Mouse (Mus musculus): ENCODE measurements around the gene Zfp386. TPM values are rescaled to one million over a fixed set of nuclear protein-coding genes. Genes with fewer than 3 reads are reported as not detected.
"Not testable (repeated sequence)": the region's sequence is repeated elsewhere in the genome, so short reads cannot be mapped to it uniquely, and the experiment has no call there.

Zfp386 gene
- 51.2 and 52.6 TPM in 2 replicates for polyA plus RNA-seq (2014; fragmentation: Nextera tagmentation; extraction: Ambion mirVana)

- Histone ChIP-seq H3K36me3 (ENCODE audit: control insufficient read depth, insufficient read depth, low read length) (no peaks in the 10 kb centered on the region; the same call in 1 of the 2 replicates), H3K27ac (ENCODE audit: low read length) (peak within 1 kb of the TSS; percentile 94), H3K9me3 (ENCODE audit: control insufficient read depth, low read depth, low read length) (no peaks in the 10 kb centered on the region), H3K4me2 (replicated peaks; ENCODE audit: low read depth, low read length) (peak within 1 kb of the TSS; percentile 84), H3K27me3 (ENCODE audit: control insufficient read depth, insufficient read depth, low read length) (no peaks in the 10 kb centered on the region), H3K4me3 (ENCODE audit: low read depth, low read length) (peak within 1 kb of the TSS; percentile 82), H3K9ac (replicated peaks; ENCODE audit: low read depth, low read length) (peak within 1 kb of the TSS; percentile 77), H3K4me1 (ENCODE audit: control insufficient read depth, insufficient read depth, low read length) (peaks cover 15% of the 10 kb centered on the region; the same call in 1 of the 2 replicates)
- peak; percentile 99 for ATAC-seq (ENCODE audit: insufficient number of reproducible peaks, insufficient read depth, low FRiP score, low read depth)
- WGBS: under 1% methylated on average over 55 of the region's 55 CpGs
These were observed at the start of gene Zfp386 for GRCm38 (mm10) chr12:116047440-116048377. Zfp386 (plus strand) TSS chr12:116047724.

- not testable (repeated sequence) for H3K9ac ChIP-seq (replicated peaks; ENCODE audit: low read depth, low read length); H3K36me3 ChIP-seq (ENCODE audit: control insufficient read depth, insufficient read depth, low read length); ATAC-seq (ENCODE audit: insufficient number of reproducible peaks, insufficient read depth, low FRiP score, low read depth); H3K27ac ChIP-seq (ENCODE audit: low read length); H3K4me3 ChIP-seq (ENCODE audit: low read depth, low read length); H3K4me1 ChIP-seq (ENCODE audit: control insufficient read depth, insufficient read depth, low read length); H3K9me3 ChIP-seq (ENCODE audit: control insufficient read depth, low read depth, low read length); H3K4me2 ChIP-seq (replicated peaks; ENCODE audit: low read depth, low read length); H3K27me3 ChIP-seq (ENCODE audit: control insufficient read depth, insufficient read depth, low read length)
- WGBS: 76% methylated on average over 3 of the region's 3 CpGs
These were observed 47.7 kb upstream of the Zfp386 start for GRCm38 (mm10) chr12:115999784-116000183.

DNA sequence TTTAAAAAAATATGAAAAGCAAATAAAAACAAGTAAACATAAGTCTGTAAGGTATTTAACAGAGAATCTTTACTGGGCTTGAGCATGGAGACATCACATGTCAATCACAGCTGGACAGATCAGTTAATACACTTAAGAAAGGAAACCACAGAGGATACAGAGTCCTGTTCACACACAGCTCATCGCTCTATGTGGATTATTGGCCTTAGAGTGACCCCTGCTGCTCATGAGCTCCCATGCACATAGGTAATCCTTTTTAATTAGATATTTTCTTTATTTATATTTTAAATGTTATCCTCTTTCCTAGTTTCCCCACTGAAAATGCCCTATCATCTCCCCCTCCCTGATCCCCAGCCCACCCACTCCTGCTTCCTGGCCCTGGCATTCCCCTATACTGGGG, 44.6 kb upstream of the Zfp386 start:
- H3K27me3 ChIP-seq (ENCODE audit: control insufficient read depth, insufficient read depth, low read length); ATAC-seq (ENCODE audit: insufficient number of reproducible peaks, insufficient read depth, low FRiP score, low read depth): not testable (repeated sequence)
- 81% methylated on average over 1 of the region's 1 CpGs for WGBS

DNA sequence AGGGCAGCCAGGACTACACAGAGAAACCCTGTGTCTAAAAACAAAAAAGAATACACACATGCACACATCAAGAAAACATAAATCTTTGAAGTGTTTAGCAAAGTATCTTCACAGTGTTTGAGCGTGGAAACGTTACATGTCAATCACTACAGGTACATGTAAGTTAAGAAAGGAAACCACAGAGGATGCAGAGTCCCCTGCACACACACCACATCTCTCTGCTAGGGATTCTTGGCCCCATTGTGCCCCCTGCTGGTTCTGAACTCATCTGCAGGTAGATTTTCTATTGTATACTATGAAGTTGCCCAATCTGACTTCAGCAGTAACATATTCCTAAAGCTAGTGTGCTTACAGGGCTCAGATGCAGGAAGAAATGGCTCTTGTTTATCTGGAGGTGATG, 36.7 kb upstream of the Zfp386 start:
- H3K9ac ChIP-seq (replicated peaks; ENCODE audit: low read depth, low read length): no peak overlapping the region
- H3K4me2 ChIP-seq (replicated peaks; ENCODE audit: low read depth, low read length): no peak overlapping the region
- no peak overlapping the region for H3K27ac ChIP-seq (ENCODE audit: low read length)
- no peak overlapping the region for H3K4me3 ChIP-seq (ENCODE audit: low read depth, low read length)
- 85% methylated on average over 2 of the region's 2 CpGs for WGBS
- no peaks in the 10 kb centered on the region for H3K27me3 ChIP-seq (ENCODE audit: control insufficient read depth, insufficient read depth, low read length)
- no peaks in the 10 kb centered on the region for H3K36me3 ChIP-seq (ENCODE audit: control insufficient read depth, insufficient read depth, low read length)
- H3K4me1 ChIP-seq (ENCODE audit: control insufficient read depth, insufficient read depth, low read length): no peaks in the 10 kb centered on the region
- ATAC-seq (ENCODE audit: insufficient number of reproducible peaks, insufficient read depth, low FRiP score, low read depth): no peak
- H3K9me3 ChIP-seq (ENCODE audit: control insufficient read depth, low read depth, low read length): no peaks in the 10 kb centered on the region

More for the DNA sequence above, 44.6 kb upstream of the Zfp386 start:
- H3K9me3 ChIP-seq (ENCODE audit: control insufficient read depth, low read depth, low read length); H3K9ac ChIP-seq (replicated peaks; ENCODE audit: low read depth, low read length); H3K4me3 ChIP-seq (ENCODE audit: low read depth, low read length); H3K27ac ChIP-seq (ENCODE audit: low read length); H3K36me3 ChIP-seq (ENCODE audit: control insufficient read depth, insufficient read depth, low read length); H3K4me1 ChIP-seq (ENCODE audit: control insufficient read depth, insufficient read depth, low read length); H3K4me2 ChIP-seq (replicated peaks; ENCODE audit: low read depth, low read length): not testable (repeated sequence)

GRCm38 (mm10) chr12:116028095-116028494, 19.4 kb upstream of the Zfp386 start:
- WGBS: 50% methylated on average over 2 of the region's 2 CpGs

GRCm38 (mm10) chr12:116035346-116035745, 12.2 kb upstream of the Zfp386 start:
- Histone ChIP-seq H3K27ac (ENCODE audit: low read length) (no peak overlapping the region), H3K36me3 (ENCODE audit: control insufficient read depth, insufficient read depth, low read length) (no peaks in the 10 kb centered on the region), H3K4me2 (replicated peaks; ENCODE audit: low read depth, low read length) (no peak overlapping the region), H3K27me3 (ENCODE audit: control insufficient read depth, insufficient read depth, low read length) (no peaks in the 10 kb centered on the region), H3K9ac (replicated peaks; ENCODE audit: low read depth, low read length) (no peak overlapping the region), H3K4me1 (ENCODE audit: control insufficient read depth, insufficient read depth, low read length) (no peaks in the 10 kb centered on the region), H3K4me3 (ENCODE audit: low read depth, low read length) (no peak overlapping the region), H3K9me3 (ENCODE audit: control insufficient read depth, low read depth, low read length) (no peaks in the 10 kb centered on the region)
- 69% methylated on average over 5 of the region's 5 CpGs for WGBS
- ATAC-seq (ENCODE audit: insufficient number of reproducible peaks, insufficient read depth, low FRiP score, low read depth): no peak

More at GRCm38 (mm10) chr12:116028095-116028494, 19.4 kb upstream of the Zfp386 start:
- Histone ChIP-seq H3K4me3 (ENCODE audit: low read depth, low read length) (no peak overlapping the region), H3K36me3 (ENCODE audit: control insufficient read depth, insufficient read depth, low read length) (no peaks in the 10 kb centered on the region), H3K27ac (ENCODE audit: low read length) (no peak overlapping the region), H3K4me1 (ENCODE audit: control insufficient read depth, insufficient read depth, low read length) (no peaks in the 10 kb centered on the region), H3K9me3 (ENCODE audit: control insufficient read depth, low read depth, low read length) (no peaks in the 10 kb centered on the region), H3K9ac (replicated peaks; ENCODE audit: low read depth, low read length) (no peak overlapping the region), H3K4me2 (replicated peaks; ENCODE audit: low read depth, low read length) (no peak overlapping the region), H3K27me3 (ENCODE audit: control insufficient read depth, insufficient read depth, low read length) (no peaks in the 10 kb centered on the region)
- ATAC-seq (ENCODE audit: insufficient number of reproducible peaks, insufficient read depth, low FRiP score, low read depth): no peak

DNA sequence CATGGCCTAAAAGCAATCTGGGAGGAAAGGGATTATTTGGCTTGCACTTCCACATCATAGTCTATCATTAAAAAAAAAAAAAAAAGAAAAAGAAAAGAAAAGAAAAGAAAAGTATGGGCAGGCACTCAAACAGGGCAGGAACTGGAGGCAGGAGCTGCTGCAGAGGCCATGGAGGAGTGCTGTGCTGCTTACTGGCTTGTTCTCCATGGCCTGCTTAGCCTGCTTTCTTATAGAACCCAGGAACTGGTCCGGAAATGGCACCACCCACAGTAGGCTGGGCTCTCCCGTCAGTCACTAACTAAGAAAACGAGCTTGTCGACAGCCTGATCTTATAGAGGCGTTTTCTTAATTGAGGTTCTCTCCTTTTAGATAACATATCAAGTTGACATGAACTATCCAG, 2.7 kb upstream of the Zfp386 start:
- no peak overlapping the region for H3K27ac ChIP-seq (ENCODE audit: low read length)
- no peaks in the 10 kb centered on the region for H3K27me3 ChIP-seq (ENCODE audit: control insufficient read depth, insufficient read depth, low read length)
- H3K9ac ChIP-seq (replicated peaks; ENCODE audit: low read depth, low read length): no peak overlapping the region
- ATAC-seq (ENCODE audit: insufficient number of reproducible peaks, insufficient read depth, low FRiP score, low read depth): no peak
- H3K9me3 ChIP-seq (ENCODE audit: control insufficient read depth, low read depth, low read length): no peaks in the 10 kb centered on the region
- no peaks in the 10 kb centered on the region for H3K36me3 ChIP-seq (ENCODE audit: control insufficient read depth, insufficient read depth, low read length)
- no peak overlapping the region for H3K4me2 ChIP-seq (replicated peaks; ENCODE audit: low read depth, low read length)
- H3K4me3 ChIP-seq (ENCODE audit: low read depth, low read length): no peak overlapping the region
- peaks cover 15% of the 10 kb centered on the region; the same call in 1 of the 2 replicates for H3K4me1 ChIP-seq (ENCODE audit: control insufficient read depth, insufficient read depth, low read length)
- WGBS: 77% methylated on average over 5 of the region's 5 CpGs

DNA sequence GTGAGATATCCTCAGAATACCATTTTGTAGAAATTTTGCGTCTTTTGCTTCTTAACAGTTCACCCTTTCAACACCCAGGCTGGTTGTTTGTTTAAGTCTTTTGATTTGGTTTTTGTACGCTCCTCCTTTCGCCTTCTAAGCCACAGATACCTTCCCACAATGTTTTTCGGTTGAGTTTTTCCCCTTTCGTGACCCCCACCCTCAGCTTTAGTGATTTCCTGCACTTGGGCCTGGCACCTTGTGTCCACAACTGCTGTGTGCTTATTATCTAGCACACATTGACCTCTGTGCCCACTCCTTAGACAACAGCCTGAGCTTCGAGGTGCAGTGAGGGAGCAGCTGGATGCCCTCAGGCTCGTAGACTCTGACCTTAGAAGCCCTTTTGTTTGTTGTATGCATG, 1.2 kb downstream of the Zfp386 start:
- peak overlapping the region; percentile 77 for H3K9ac ChIP-seq (replicated peaks; ENCODE audit: low read depth, low read length)
- no peaks in the 10 kb centered on the region; the same call in 1 of the 2 replicates for H3K36me3 ChIP-seq (ENCODE audit: control insufficient read depth, insufficient read depth, low read length)
- ATAC-seq (ENCODE audit: insufficient number of reproducible peaks, insufficient read depth, low FRiP score, low read depth): no peak
- no peak overlapping the region; the same call in 1 of the 2 replicates for H3K27ac ChIP-seq (ENCODE audit: low read length)
- no peaks in the 10 kb centered on the region for H3K9me3 ChIP-seq (ENCODE audit: control insufficient read depth, low read depth, low read length)
- peak overlapping the region; percentile 84 for H3K4me2 ChIP-seq (replicated peaks; ENCODE audit: low read depth, low read length)
- H3K4me3 ChIP-seq (ENCODE audit: low read depth, low read length): peak overlapping the region; percentile 82
- WGBS: 48% methylated on average over 7 of the region's 7 CpGs
- no peaks in the 10 kb centered on the region for H3K27me3 ChIP-seq (ENCODE audit: control insufficient read depth, insufficient read depth, low read length)
- peaks cover 15% of the 10 kb centered on the region; the same call in 1 of the 2 replicates for H3K4me1 ChIP-seq (ENCODE audit: control insufficient read depth, insufficient read depth, low read length)

All from stomach, embryonic 14.5 days (tissue).